Comparison of ENCODE assay signal across 15 mouse cellular contexts in the genomic region with DNA sequence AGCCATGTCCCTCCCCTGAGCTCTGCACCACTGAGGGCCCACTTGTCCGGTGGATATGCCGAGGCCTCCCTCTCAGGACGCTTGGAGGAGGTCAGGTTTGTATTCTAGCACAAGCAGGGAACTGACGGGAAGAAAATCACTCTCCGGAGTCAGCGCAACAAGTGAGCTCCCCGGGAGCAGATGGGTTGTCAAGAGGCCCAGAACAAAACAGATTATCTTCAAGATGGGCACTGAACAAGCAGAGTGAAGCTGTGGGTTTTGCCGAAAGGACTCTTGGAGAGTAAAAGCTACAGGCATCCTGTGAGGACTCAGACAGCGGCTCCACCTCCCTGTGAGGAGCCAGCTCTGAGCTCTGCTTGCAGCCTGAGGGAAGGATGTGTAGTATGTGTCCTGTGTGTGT. TPM values are rescaled to one million over a fixed set of nuclear protein-coding genes. Genes with fewer than 3 reads are reported as not detected.
DNase-seq lines count a peak whose midpoint lies in the region.
"Had no signal": no experiment of that assay in that cellular context is flagged by ENCODE, and none has a peak within 500 bp of the region (broad histone marks: within the 10 kb centered on the region; RNA-seq: fewer than 3 reads in every experiment).

No protein-coding gene starts in this region.

- peak; percentile 47 to 49 for DNase-seq in cerebellum, postnatal 10 days
- DNase-seq in cerebellum, adult 9-10 months = no peak
- peak; percentile 34 for DNase-seq in layer of hippocampus, adult 11-12 months (ENCODE audit: low spot score)
- DNase-seq in layer of hippocampus, postnatal 25 days (ENCODE audit: extremely low spot score in 1 of 2, low spot score in 1 of 2) = no peak
- peak; percentile 33 to 52 for DNase-seq in cerebellum, postnatal 36 days
- DNase-seq in layer of hippocampus, postnatal 36 days = peak; percentile 39 to 47
- no peak for DNase-seq in urinary bladder, adult 2 months (ENCODE audit: low spot score)
- DNase-seq: adrenal gland, adult 2 months; adrenal gland, postnatal 25 days; embryo, embryonic 11 days; gastrocnemius, adult 2 months; gastrocnemius, postnatal 25 days; heart, postnatal 36 days; kidney, adult 2 months had no signal

RNA-seq across cellular contexts. Expression of gene Atp2b2, which starts 20.3 kb away (rescaled TPM):
- total RNA-seq in layer of hippocampus, postnatal 25 days (2021) = 100 to 1,000 TPM; 313 to 346 TPM
- 100 to 1,000 TPM; 324 to 330 TPM for total RNA-seq in layer of hippocampus, postnatal 36 days (2021)
- 0.19 and 0.43 TPM in 2 replicates for polyA plus RNA-seq in urinary bladder, adult 2 months (2012; rRNA removed)
- polyA plus RNA-seq: erythroblast, embryonic 14.5 days had no signal

Comparison
In these comparisons a context has a peak if more than half of its experiments do, and no peak if none do; other contexts are left out.
1. DNase-seq: peak in cerebellum, postnatal 10 days (2 of 2), layer of hippocampus, adult 11-12 months (single experiment), cerebellum, postnatal 36 days (2 of 2) and layer of hippocampus, postnatal 36 days (2 of 2); none in cerebellum, adult 9-10 months (single experiment), layer of hippocampus, postnatal 25 days (0 of 2) and urinary bladder, adult 2 months (single experiment).